Comparison of ENCODE assay signal across 19 mouse cellular contexts in the genomic region with DNA sequence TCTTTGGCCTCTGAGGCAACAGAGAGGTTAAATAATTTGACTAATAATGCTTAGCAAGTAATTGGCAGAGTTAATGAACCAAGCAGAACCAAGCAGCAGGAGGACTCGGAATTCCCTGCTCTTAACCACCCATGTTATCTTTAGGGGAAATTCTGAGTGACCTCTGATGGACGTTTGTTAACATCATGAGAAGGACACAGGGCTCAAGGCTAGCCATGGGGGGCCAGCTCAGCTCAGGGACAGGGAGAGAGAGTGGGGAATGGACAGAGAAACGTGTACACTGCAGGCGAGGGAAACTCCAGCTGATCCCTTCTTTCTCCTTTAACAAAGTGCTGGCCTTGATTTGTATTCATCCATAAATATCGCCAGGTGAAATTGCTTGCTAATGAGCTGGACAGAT. TPM values are rescaled to one million over a fixed set of nuclear protein-coding genes. Genes with fewer than 3 reads are reported as not detected.
"Had no signal": no experiment of that assay in that cellular context is flagged by ENCODE, and none has a peak within 500 bp of the region (broad histone marks: within the 10 kb centered on the region; RNA-seq: fewer than 3 reads in every experiment).

No protein-coding gene starts in this region.

- H3K36me3 ChIP-seq: midbrain, embryonic 10.5 days; midbrain, embryonic 12.5 days; neural tube, embryonic 13.5 days; neural tube, embryonic 15.5 days had no signal

- H3K9ac ChIP-seq: lung, embryonic 14.5 days; midbrain, embryonic 12.5 days; neural tube, embryonic 13.5 days; neural tube, embryonic 15.5 days had no signal

- H3K27ac ChIP-seq: midbrain, embryonic 10.5 days; midbrain, embryonic 12.5 days; neural tube, embryonic 13.5 days; neural tube, embryonic 15.5 days had no signal

- DNase-seq: lung, adult 18-20 months; lung, embryonic 14.5 days; lung, postnatal 10 days; lung, postnatal 4 days; midbrain, embryonic 14.5 days; right cerebral cortex, adult 18-20 months; right cerebral cortex, postnatal 25 days; right cerebral cortex, postnatal 4 days; spleen, adult 18-20 months; thymus, adult 2 months; thymus, postnatal 25 days; thymus, postnatal 4 days had no signal

- H3K4me3 ChIP-seq: midbrain, embryonic 10.5 days; midbrain, embryonic 12.5 days; myocyte; neural tube, embryonic 13.5 days; neural tube, embryonic 15.5 days had no signal

- H3K9me3 ChIP-seq: midbrain, embryonic 10.5 days; midbrain, embryonic 12.5 days; neural tube, embryonic 13.5 days; neural tube, embryonic 15.5 days had no signal

- H3K27me3 ChIP-seq: midbrain, embryonic 12.5 days; neural tube, embryonic 13.5 days; neural tube, embryonic 15.5 days had no signal

- H3K4me2 ChIP-seq: lung, embryonic 14.5 days; midbrain, embryonic 12.5 days; neural tube, embryonic 13.5 days; neural tube, embryonic 15.5 days had no signal

- ATAC-seq: midbrain, embryonic 16.5 days had no signal

RNA-seq across cellular contexts. Expression of a gene that starts 51.0 kb away (rescaled TPM):
- total RNA-seq: megakaryocyte-erythroid progenitor cell, adult 5-6 weeks had no signal
